Mouse (Mus musculus): ENCODE measurements around the gene Nlgn1.

GRCm38 (mm10) chr3:26201410-26201809, 130.8 kb downstream of the Nlgn1 start:
- TF ChIP-seq TCF3 (IDR thresholded peaks at IDR 0.05; ENCODE audit: insufficient read length, low read depth), result no peak
- no peak for TF ChIP-seq E2F4 (IDR thresholded peaks at IDR 0.05; ENCODE audit: insufficient read depth)
- TF ChIP-seq CEBPB (IDR thresholded peaks at IDR 0.05; ENCODE audit: insufficient read depth, poor library complexity, severe bottlenecking), result no peak
- no peak for TF ChIP-seq TCF12 (IDR thresholded peaks at IDR 0.05; ENCODE audit: insufficient read depth, poor library complexity, severe bottlenecking)
- no peak for TF ChIP-seq POLR2A (IDR thresholded peaks at IDR 0.05; ENCODE audit: insufficient read length, low read depth)
